Mouse (Mus musculus) ovary, adult 18-20 months (tissue): Measurements from ENCODE around the gene Eif4a2.

Experiments used
- DNase-seq: peaks from one replicate; pipeline ENCODE4 v3.0.0; 2022; ENCODE audit warnings: low spot score, mixed read lengths

Gene Eif4a2

DNA sequence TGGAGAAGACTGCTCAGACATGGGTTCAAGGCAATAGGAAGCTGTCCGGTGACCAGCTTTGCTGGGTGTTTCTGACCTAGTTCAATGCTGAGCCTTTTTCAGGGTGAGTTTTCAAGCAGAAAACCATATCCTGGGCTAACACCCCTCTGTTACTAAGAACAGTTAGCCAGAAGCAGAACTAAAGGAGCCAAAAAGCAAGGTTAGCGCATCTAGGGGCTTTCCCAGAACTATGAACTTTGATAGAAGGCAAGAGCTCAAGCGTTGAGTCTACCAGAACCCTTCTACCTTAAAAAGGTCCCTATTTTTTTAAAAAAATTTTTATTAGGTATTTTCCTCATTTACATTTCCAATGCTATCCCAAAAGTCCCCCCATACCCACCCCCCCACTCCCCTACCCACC lies 33.7 kb downstream of the Eif4a2 start:
- no peak for DNase-seq

DNA sequence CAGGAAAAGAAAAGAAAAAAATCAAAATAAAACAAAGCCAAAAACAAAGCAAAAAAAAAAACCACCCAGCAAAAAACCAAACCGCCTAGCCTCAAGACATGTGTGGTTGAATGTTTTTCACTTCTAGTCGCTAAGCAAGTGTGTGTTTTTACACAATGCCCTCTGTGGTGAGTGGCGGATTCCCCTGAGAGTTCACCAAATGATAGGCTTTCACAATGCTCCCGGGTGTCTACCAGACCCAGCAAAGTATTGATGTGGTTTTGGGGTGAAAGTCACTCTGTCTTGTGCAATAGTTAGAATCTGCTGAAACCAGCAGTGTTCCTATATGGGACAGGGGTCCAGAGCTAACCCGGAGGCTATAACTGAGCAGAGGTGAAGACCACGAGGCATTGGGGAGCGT lies 37.1 kb downstream of the Eif4a2 start:
- no peak for DNase-seq

DNA sequence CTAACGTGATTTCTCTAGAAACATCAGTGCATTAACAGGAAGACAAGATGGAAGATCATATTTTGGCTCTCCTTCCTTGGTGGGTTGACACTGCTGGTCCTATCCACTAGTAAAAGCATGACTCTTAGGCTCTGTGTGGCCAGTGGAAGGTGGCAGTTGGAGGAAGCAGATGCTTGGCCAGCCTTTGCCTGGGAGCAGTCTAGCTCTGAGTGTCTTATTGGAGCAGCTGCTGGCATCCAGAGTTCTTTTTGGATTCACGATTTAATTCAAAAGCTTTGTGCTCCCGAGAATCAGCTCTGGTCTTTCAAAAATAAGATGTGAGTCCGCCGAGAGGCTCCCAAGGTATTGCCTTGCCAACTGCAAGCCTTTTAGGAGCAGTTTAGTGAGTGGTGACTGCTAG lies 38.0 kb downstream of the Eif4a2 start:
- DNase-seq, result no peak

DNA sequence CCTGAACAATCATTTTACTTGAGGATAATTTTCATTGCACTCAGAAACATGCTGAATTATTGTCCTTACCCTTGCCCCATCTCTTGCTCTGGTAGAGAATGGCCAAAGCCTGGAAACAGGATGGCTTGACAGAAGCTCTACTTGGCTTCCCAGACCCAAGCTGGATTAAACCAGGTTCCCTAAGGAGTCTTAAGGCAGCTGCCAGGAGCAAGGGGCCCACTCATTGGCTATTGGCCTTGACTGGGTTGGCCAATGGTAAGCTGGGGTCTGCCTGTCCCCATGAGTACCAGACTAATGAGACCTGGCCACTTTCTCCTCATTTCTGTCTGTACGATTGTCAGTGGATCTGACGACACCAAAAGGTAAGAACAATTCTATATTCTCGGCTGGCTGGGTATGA lies 39.0 kb downstream of the Eif4a2 start, which contains the start of gene Adipoq:
Adipoq (plus strand) TSS at position 257 of the 400 bp plus-strand sequence.
- no peak for DNase-seq

DNA sequence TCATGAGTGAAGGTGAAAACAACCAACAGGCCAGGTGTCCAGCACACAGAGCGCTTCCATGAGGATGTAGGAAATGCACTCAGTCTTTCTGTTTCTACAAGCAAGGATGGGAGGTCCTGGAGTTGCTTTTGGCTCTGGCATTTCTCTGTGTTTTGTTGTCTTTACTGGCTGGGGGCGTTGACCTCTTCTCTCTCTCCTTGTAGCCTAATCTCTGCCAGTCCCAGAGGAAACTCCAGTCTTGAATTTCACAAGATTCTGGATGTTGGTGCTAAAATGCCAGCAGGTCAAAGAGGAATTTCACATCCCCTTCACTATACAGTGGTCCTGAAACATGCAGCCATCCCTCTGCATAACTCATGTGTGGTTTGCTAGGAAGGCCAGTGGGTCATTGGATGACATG lies 41.7 kb downstream of the Eif4a2 start:
- DNase-seq, result no peak

DNA sequence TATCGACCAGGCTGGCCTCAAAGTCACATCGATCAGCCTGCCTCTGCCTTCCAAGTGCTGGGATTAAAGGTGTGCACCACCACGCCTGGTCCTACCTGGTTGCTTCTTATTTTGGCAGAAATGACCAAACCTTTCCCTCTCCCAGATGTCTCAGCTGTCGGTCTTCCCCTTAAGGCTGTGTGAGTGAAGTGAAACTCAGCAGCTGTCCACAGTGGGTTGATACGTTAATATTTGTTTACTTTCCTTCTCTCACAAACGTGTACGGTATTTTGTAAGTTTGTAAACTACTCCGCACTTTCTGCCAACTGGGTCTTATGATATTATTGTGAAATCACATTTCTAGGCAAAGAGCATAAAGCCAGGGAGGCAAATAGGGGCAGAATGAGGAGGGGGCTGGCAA lies 42.2 kb downstream of the Eif4a2 start:
- DNase-seq, result no peak

DNA sequence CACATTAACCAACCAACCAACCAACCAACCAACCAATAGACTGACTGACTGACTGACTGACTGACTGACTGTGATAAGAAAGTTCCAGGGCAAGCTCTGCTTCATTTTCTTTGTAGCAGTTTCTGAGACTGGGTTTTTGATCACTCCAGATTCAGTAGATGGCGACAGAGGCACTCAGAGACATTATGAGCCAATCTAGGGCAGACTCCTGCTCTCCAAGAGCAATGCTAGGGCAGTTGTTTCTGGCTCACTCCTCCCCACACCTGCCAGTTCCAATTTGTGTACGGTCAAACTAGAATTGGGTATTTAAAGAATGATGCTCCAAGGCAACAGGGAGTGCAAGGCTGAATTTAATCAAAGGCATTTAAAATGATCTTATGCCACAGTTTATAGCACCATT lies 44.2 kb downstream of the Eif4a2 start:
- DNase-seq, result no peak

DNA sequence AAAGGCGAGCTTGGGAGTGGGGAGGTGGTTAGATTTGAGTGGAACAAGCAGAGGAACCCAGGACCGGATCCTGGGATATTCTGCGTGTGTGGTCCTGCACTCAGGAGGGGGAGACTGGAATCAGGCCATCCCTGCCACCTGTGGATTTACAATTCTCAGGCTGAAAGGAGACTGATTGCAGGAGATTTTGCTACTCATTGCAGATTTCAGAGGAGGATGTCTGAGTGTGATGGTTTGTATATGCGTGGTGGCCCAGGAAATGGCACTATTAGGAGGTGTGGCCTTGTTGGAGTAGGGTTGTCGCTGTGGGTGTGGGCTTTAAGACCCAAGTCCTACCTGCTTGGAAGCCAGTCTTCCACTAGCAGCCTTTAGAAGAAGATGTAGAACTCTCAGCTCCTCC lies 47.0 kb downstream of the Eif4a2 start:
- no peak for DNase-seq

DNA sequence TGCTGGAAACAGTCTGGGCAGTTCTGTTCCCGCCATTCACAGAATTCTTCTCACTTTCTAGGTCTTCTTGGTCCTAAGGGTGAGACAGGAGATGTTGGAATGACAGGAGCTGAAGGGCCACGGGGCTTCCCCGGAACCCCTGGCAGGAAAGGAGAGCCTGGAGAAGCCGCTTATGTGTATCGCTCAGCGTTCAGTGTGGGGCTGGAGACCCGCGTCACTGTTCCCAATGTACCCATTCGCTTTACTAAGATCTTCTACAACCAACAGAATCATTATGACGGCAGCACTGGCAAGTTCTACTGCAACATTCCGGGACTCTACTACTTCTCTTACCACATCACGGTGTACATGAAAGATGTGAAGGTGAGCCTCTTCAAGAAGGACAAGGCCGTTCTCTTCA lies 49.8 kb downstream of the Eif4a2 start:
- no peak for DNase-seq

DNA sequence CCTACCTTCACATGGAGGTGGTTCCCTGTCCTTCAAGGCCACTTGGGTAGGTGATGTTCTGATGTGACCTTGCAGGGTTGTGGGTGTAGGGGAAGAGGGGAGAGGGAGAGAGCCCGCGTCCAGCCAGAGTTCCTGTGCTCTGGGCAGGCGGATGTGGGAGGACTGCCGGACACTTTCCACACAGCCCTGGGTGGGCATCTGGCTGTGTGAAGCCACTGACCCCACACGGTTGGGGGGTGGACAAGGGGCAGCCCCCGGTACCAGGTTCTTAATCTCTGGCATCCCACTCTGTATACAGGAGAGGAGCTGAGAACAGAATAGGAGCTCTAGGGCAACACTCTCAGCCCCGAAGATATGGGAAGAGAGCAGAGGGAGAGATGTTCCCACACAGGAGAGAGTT lies 51.0 kb downstream of the Eif4a2 start:
- no peak for DNase-seq

DNA sequence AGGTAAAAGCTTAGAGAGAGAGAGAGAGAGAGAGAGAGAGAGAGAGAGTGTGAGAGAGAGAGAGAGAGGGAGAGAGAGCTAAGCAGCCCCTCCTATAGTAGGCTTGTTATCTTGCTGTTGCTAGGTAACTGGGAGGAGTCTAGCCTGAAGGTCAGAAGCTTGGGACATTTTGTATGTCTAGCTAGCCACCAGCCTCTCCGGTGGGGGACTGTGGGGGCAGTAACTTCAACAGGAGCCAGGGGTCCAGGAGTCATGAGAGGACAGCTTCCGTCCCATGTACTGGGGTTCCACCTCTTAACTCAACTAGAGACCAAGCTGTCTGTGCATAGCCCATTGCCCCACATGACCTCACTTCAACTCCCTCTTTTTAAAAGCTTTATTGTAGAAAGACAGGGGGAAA lies 51.7 kb downstream of the Eif4a2 start:
- peak; percentile 24 for DNase-seq

DNA sequence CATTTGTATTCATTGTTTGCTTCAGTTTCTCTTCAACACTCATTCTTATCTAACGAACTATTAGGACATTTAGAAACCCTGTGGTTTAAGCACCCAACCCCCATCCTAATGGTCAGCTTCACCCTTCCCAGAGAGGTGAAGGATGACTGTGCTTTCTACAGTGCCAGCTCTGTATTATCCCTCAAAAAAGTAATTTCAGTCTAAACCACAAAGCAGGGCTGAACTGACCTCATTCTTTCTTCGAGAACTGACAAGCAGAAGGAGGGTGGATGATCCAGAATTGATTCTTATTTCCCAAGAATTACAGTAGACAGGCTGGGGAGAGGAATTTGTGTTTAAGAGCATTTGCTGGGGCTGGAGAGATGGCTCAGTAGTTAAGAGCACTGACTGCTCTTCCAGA lies 52.5 kb downstream of the Eif4a2 start:
- DNase-seq, result no peak

DNA sequence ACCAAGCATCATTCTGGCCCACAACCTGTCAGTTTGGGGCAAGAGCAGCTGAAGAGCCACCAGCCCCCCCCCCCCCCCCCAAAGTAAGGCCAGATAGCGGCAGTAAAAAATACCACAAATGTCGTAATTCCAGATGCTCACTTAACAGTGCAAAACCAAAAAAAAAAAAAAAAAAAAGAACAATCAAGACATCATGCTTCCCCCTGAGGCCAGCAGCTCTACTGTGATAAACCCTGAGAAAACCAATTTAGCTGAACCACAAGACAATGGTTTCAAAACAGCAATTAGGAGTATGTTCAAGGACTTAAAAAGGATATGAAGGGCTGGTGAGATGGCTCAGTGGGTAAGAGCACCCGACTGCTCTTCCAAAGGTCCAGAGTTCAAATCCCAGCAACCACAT lies 54.9 kb downstream of the Eif4a2 start:
- no peak for DNase-seq
